Mouse (Mus musculus) right cerebral cortex, adult 18-20 months (tissue): ENCODE measurements around the gene Cars.

ENCODE experiments used
- DNase-seq: peaks from one replicate; pipeline ENCODE4 v3.0.0; 2022; ENCODE audit warnings: mixed read lengths

The Cars gene

GRCm38 (mm10) chr7:143509566-143509965, 90.3 kb downstream of the Cars start:
- no peak for DNase-seq
